Mouse (Mus musculus): Measurements from ENCODE around the gene Zfp804b.

GRCm38 (mm10) chr5:7073936-7074631 lies 270.5 kb downstream of the Zfp804b start:
- TF ChIP-seq POLR2A (IDR thresholded peaks at IDR 0.05; ENCODE audit: control insufficient read depth, extremely low read depth, insufficient read depth, low read length, poor library complexity) (no peak), CTCF (IDR thresholded peaks at IDR 0.05; ENCODE audit: borderline replicate concordance, control insufficient read depth, extremely low read depth, insufficient read depth, low read length, poor library complexity) (no peak)
